Mouse (Mus musculus) skeletal muscle tissue, adult 2 months (tissue): Measurements from ENCODE around the gene AB124611.
"Not testable (repeated sequence)": the region's sequence is repeated elsewhere in the genome, so short reads cannot be mapped to it uniquely, and the experiment has no call there.

Experiments
- DNase-seq: peaks from one replicate; pipeline ENCODE4 v3.0.0-alpha.2; 2012; ENCODE audit warnings: low read depth, low spot score

AB124611 gene

GRCm38 (mm10) chr9:21525937-21526633 lies at the start of gene AB124611:
TSS of gene AB124611 (plus strand) at chr9:21526176.
- peak; percentile 42 for DNase-seq

GRCm38 (mm10) chr9:21477707-21478106 lies 48.3 kb upstream of the AB124611 start:
- DNase-seq = no peak

GRCm38 (mm10) chr9:21484065-21484464 lies 41.9 kb upstream of the AB124611 start:
- no peak for DNase-seq

GRCm38 (mm10) chr9:21488246-21488645 lies 37.7 kb upstream of the AB124611 start:
- not testable (repeated sequence) for DNase-seq

- no peak for DNase-seq
Measured at GRCm38 (mm10) chr9:21490696-21491095, 35.3 kb upstream of the AB124611 start.

- no peak for DNase-seq
Measured at GRCm38 (mm10) chr9:21493907-21494306, 32.1 kb upstream of the AB124611 start.

- DNase-seq = no peak
Measured at GRCm38 (mm10) chr9:21494726-21495125, 31.2 kb upstream of the AB124611 start.

GRCm38 (mm10) chr9:21496308-21497049 lies 29.5 kb upstream of the AB124611 start:
- peak; percentile 85 for DNase-seq

- no peak for DNase-seq
Measured at GRCm38 (mm10) chr9:21497050-21497542, 28.9 kb upstream of the AB124611 start.

GRCm38 (mm10) chr9:21497664-21498063 lies 28.3 kb upstream of the AB124611 start:
- no peak for DNase-seq

GRCm38 (mm10) chr9:21498284-21498902 lies 27.6 kb upstream of the AB124611 start:
- DNase-seq = no peak

GRCm38 (mm10) chr9:21503352-21503751 lies 22.6 kb upstream of the AB124611 start:
- no peak for DNase-seq

GRCm38 (mm10) chr9:21505767-21506166 lies 20.2 kb upstream of the AB124611 start:
- no peak for DNase-seq

- DNase-seq = no peak
Measured at GRCm38 (mm10) chr9:21507753-21508430, 18.1 kb upstream of the AB124611 start.

- DNase-seq = no peak
Measured at GRCm38 (mm10) chr9:21508871-21509404, 17.0 kb upstream of the AB124611 start.

- DNase-seq = peak; percentile 93
Measured at GRCm38 (mm10) chr9:21509772-21510688, 15.9 kb upstream of the AB124611 start, which contains the start of gene Tmed1. TSS of gene Tmed1 (minus strand) at chr9:21510252.

- no peak for DNase-seq
Measured at GRCm38 (mm10) chr9:21510689-21511015, 15.3 kb upstream of the AB124611 start.

GRCm38 (mm10) chr9:21511052-21511451 lies 14.9 kb upstream of the AB124611 start:
- no peak for DNase-seq

- DNase-seq = no peak
Measured at GRCm38 (mm10) chr9:21513466-21513865, 12.5 kb upstream of the AB124611 start.

- no peak for DNase-seq
Measured at GRCm38 (mm10) chr9:21517947-21518495, 8.0 kb upstream of the AB124611 start.
